Mouse (Mus musculus) left cerebral cortex, postnatal 25 days (tissue): ENCODE measurements at regions not wholly inside any gene's neighbourhood (a gene's known extent, or its start where the extent isn't known, plus 50 kb on each side); places are given as distances from the start of the nearest gene placed in this dataset.

ENCODE experiments used
- DNase-seq, 2 experiments: peaks; one replicate each; pipeline ENCODE4 v3.0.0; 2022; ENCODE audit warnings: low spot score in 2 of 2, mixed read lengths in 1 of 2
- intact Hi-C: fragments of 180-260 bp; cut with DNase I; formaldehyde crosslinking; loops from one replicate; pipeline ENCODE4 v1.15.1; 2025

DNA sequence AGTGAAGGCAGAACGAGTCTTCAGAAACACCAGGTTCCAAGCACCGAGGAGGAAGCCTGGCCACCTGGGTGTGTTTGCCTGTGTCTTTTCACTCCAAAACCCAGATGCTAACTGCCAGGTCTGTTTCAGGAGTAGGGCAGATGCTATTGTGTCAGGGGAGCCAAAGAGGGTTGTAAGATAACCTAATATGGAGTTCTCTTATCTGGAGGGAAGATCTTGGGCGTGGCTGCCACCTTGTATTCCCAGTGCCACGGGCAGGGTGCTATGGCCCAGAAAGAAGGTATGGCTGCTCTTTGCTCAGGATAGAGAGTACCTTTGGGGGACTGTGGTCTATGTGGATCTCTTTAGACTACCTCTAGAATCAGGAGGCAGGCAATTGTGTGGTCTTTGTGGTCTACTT is 216.0 kb upstream of the Atp5g3 start:
- DNase-seq, result no peak
- intact Hi-C loops, result no loop called here

DNA sequence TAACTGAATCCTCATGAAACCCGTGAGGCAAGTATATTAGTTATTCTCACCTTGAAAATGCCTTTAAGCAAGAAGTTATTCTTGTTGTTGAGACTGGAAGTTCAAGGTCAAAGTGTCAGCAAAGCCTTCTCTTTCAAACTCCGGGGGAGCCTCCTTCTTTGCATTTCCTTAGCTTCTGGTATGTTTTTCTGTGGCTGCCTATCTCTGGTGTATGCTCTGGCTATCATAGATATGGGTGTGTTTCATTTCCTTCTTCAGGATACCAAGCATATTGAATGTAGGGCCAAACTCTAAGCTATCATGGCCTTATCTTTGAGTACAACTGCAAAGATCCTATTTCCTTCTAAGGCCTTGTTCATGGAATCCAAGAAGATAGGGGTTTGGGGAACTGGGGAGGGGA is 213.1 kb upstream of the Atp5g3 start:
- intact Hi-C loops, result no loop called here
- DNase-seq, result no peak

- intact Hi-C loops, result no loop called here
- DNase-seq, result no peak
Measured at GRCm38 (mm10) chr2:74123360-74124074, 212.4 kb upstream of the Atp5g3 start.

GRCm38 (mm10) chr2:74122937-74123336 is 211.8 kb upstream of the Atp5g3 start:
- intact Hi-C loops, result no loop called here
- no peak for DNase-seq

DNA sequence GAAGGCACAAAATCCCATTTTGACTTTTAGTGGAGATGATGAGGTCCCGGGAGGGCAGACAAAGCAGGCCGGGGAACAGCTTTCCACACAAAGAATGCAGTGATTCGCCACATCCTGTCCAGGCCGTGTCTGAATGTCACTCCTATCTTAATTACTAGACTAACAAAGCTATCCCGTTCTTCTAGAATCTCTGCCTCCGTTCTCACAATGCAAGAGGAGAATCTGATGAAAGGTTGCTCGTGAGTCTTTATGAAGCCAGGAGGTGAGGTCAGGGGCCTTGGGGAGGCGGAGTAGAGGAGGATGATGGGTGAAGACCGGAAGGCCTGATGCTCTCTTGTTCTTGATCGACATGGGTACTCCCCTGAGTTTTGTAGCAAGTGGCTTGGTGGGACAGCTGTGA is 208.9 kb upstream of the Atp5g3 start:
- DNase-seq, result no peak
- intact Hi-C loops, result no loop called here

DNA sequence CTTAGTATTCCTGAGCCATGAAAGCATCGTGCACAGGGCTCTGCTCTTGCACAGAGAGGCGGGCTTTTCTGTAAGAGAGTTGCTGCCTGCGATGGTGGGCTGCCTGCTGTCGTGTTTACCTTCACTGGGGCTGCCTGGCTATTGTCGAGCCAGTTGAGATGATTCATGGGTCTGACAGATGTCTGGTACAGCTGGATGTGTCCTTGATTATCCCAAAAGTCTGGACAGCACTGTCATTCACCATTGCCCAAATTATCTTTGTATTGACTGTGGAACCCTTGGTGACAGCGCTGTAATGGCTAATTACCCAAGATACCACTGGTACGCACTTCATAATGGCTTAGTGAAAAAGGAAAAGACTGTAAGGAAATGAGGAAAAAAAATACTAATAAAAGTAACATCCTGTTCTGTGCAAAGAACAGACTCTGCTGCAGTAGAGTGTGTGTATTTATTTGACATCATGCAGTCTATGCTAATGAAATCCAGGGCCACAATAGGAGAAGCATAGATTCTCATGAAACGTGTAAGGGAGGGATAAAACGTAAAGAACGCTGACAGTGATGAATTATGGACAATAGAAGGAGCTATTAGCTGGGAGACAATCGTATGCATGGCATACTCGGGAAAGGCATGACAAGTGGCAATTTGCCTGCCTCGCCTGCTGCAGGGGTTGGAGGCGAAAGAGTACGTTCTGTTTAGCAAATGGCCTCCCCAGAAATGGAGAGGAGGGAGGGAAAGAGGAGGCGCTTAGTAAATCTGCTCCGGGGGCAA is 208.2 kb upstream of the Atp5g3 start:
- DNase-seq, result no peak
- intact Hi-C loops, result no loop called here

- intact Hi-C loops, result no loop called here
- DNase-seq, result no peak
Measured at GRCm38 (mm10) chr2:74106472-74106871, 195.3 kb upstream of the Atp5g3 start.

DNA sequence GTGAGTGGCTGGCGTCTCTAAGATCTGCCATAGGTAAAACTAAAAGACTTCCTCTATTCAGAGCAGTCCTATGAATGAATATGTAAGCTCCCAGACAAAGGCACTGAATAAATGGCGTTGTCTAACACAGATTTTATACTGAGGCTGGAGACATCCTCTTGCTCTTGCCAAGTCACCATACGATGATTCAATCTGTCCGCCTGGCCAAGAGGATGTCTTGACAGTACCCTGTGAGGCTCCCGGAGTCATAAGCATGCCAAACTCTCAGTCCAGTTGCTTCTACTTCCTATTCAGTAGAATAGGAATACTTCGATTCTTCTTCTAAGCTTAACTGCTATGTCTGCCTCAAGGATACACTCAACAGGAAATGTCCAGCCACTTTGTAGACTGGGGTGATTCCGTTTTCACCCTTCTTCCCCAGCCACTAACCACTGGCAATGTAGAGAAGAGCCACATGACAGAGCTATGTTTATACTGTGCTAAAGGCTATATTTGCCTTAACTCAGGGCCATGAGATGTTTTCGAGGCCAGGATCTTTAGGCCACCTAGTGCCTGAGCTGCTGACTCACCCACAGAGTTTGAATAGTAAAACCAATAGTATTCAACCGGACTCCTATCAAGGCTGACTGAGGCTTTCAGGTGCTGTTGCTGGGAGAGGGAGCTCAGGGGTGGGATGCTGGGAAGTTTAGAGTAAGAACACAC is 188.7 kb upstream of the Atp5g3 start:
- no peak for DNase-seq
- intact Hi-C loops, result no loop called here

- DNase-seq, result no peak
- intact Hi-C loops, result no loop called here
Measured at GRCm38 (mm10) chr2:74096809-74097208, 185.7 kb upstream of the Atp5g3 start.

- intact Hi-C loops, result no loop called here
- no peak for DNase-seq
Measured at GRCm38 (mm10) chr2:74093494-74093893, 182.4 kb upstream of the Atp5g3 start.

- DNase-seq, result no peak
- intact Hi-C loops, result no loop called here
Measured at GRCm38 (mm10) chr2:74087375-74087774, 176.2 kb upstream of the Atp5g3 start.

DNA sequence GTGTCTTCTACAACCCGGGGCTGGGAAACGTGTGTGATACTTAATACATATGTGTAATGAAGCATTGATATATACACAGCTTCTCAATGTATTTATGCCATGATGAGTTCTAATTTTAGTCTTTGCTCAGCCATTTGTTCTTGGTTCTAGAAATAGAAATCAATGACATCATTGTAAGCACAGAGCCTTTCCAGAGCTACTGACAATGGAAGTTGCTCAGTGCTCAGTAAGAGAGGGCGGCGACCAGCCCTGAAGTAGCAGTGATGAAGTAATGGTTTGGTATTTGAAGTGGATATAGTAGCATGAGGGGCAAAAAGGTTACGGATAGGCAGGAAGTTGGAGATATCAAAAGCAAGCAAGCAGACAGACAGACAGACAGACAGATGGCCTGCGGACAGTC is 173.8 kb upstream of the Atp5g3 start:
- intact Hi-C loops, result no loop called here
- DNase-seq, result no peak

- intact Hi-C loops, result no loop called here
- no peak for DNase-seq
Measured at GRCm38 (mm10) chr2:74076774-74077173, 165.6 kb upstream of the Atp5g3 start.

DNA sequence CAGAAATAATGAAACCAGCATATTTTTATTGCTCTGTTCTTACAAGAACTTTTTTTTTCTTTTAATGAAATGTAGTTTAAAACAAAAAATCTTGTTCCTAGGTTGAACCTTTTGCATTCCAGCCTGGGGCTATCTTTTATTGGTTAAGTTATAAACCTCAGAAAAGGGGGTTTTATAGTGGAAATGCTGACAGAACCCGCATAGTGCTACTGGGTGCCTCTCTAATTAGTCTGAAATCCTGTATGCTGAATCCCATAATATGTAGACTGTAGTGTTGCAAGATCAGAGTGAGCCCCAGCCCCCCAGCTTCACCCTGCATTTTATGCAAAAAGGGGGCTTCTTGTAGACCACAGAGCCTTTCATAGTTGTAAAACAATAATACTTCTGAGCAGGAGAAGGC is 164.4 kb upstream of the Atp5g3 start:
- intact Hi-C loops, result no loop called here

GRCm38 (mm10) chr2:74073396-74073795 is 162.3 kb upstream of the Atp5g3 start:
- no peak for DNase-seq
- intact Hi-C loops, result no loop called here

More for the DNA sequence above, 164.4 kb upstream of the Atp5g3 start:
- DNase-seq, result no peak

DNA sequence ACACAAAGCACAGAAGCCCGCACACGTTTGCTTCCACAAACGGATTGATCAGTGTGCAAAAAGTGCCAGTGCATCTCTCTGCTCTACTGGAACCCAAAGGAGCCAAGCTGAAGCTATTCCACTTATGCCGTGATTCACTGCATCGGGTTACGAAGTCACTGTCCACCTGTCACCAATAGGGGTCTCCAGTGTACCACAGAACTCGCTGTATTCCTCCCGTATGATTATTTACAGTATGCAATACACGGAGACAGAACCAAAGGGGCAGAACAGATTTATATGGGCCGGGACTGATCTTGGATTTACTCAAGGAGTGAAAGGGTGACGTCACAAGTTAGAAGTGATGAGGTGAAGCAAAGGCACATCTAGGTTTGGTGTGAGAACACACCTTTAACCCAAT is 155.5 kb upstream of the Atp5g3 start:
- intact Hi-C loops, result loop anchor here (2.0 to 5.0 kb wide), 2 partner anchors 181 to 594 kb away; no protein-coding TSS in a partner anchor
- DNase-seq, result peak; percentile 73 to 85

GRCm38 (mm10) chr2:74064369-74064768 is 153.2 kb upstream of the Atp5g3 start:
- intact Hi-C loops, result loop anchor here (2.0 kb wide), 1 partner anchor 236 kb away; no protein-coding TSS in a partner anchor
- no peak for DNase-seq

GRCm38 (mm10) chr2:74063777-74064176 is 152.7 kb upstream of the Atp5g3 start:
- intact Hi-C loops, result loop anchor here (2.0 kb wide), 1 partner anchor 237 kb away; no protein-coding TSS in a partner anchor
- DNase-seq, result peak; percentile 9 to 39

- intact Hi-C loops, result no loop called here
- no peak for DNase-seq
Measured at GRCm38 (mm10) chr2:74063302-74063701, 152.2 kb upstream of the Atp5g3 start.

DNA sequence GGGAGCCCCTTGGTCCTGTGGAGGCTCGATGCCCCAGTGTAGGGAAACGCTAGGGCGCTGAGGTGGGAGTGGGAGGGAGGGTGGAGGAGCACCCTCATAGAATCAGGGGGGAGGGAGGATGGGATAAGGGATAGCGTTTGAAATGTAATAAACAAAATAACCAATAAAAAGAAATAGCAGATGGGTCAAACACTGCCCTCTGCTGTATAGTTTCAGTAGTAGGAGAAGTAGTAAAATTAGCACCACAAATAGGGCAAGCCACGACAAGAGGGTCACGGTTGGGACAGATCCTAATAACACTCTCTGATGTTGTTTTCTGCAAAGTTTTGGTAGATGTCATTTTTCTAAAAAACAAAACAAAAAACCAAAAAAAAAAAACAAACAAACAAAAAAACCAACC is 131.3 kb upstream of the Atp5g3 start:
- no peak for DNase-seq
- intact Hi-C loops, result no loop called here

- no peak for DNase-seq
- intact Hi-C loops, result no loop called here
Measured at GRCm38 (mm10) chr2:74039580-74039979, 128.5 kb upstream of the Atp5g3 start.
